ENCODE assay signal across 20 mouse cellular contexts in genomic region chr12:72300971-72301370, GRCm38 (mm10).
DNase-seq lines count a peak whose midpoint lies in the region; ATAC-seq and TF ChIP-seq lines count a peak whose summit lies in the region.
"Had no signal": no experiment of that assay in that cellular context is flagged by ENCODE, and none has a peak within 500 bp of the region (broad histone marks: within the 10 kb centered on the region; RNA-seq: fewer than 3 reads in every experiment).

No protein-coding gene starts in this region.

- H3K4me3 ChIP-seq in hindbrain, embryonic 10.5 days = peak overlapping the region; percentile 9; the same call in 1 of the 2 replicates
- H3K4me3 ChIP-seq in hindbrain, embryonic 11.5 days (ENCODE audit: low read depth, low read length) = no peak overlapping the region
- no peak overlapping the region for H3K4me3 ChIP-seq in intestine, embryonic 15.5 days (replicated peaks)
- H3K4me3 ChIP-seq in intestine, embryonic 16.5 days (ENCODE audit: low read length) = no peak overlapping the region
- no peak overlapping the region for H3K4me3 ChIP-seq in stomach, embryonic 16.5 days (replicated peaks; ENCODE audit: low read length)
- H3K4me3 ChIP-seq: embryonic facial prominence, embryonic 13.5 days; forebrain, embryonic 12.5 days; gastrocnemius, adult 2 months; heart, embryonic 10.5 days had no signal

- H3K27ac ChIP-seq in hindbrain, embryonic 10.5 days = peak overlapping the region; percentile 70
- H3K27ac ChIP-seq in hindbrain, embryonic 11.5 days (ENCODE audit: low read depth, low read length) = no peak overlapping the region
- H3K27ac ChIP-seq in intestine, embryonic 15.5 days = no peak overlapping the region
- no peak overlapping the region for H3K27ac ChIP-seq in intestine, embryonic 16.5 days (ENCODE audit: low read length)
- no peak overlapping the region for H3K27ac ChIP-seq in stomach, embryonic 16.5 days (ENCODE audit: low read length)
- H3K27ac ChIP-seq: embryonic facial prominence, embryonic 13.5 days; forebrain, embryonic 12.5 days; gastrocnemius, adult 2 months; heart, embryonic 10.5 days had no signal

- 80% methylated on average over 8 of the region's 8 CpGs for WGBS in hindbrain, embryonic 10.5 days
- 76% methylated on average over 8 of the region's 8 CpGs for WGBS in hindbrain, embryonic 11.5 days
- 61% methylated on average over 8 of the region's 8 CpGs for WGBS in intestine, embryonic 15.5 days
- WGBS in intestine, embryonic 16.5 days = 60% methylated on average over 8 of the region's 8 CpGs
- 59% methylated on average over 8 of the region's 8 CpGs for WGBS in stomach, embryonic 16.5 days

- POLR2A ChIA-PET in Patski (lab: Charles Lee) = interaction anchor here (0.5 kb wide), 1 partner anchor 869 kb away, joined by 4 read pairs; no protein-coding TSS in a partner anchor

- DNase-seq in hindbrain, embryonic 10.5 days (ENCODE audit: low spot score) = no peak
- DNase-seq in hindbrain, embryonic 11.5 days (ENCODE audit: low spot score) = no peak
- peak; percentile 51 for DNase-seq in Patski (ENCODE audit: low read depth, low spot score)
- DNase-seq in kidney, adult 9 months = no peak
- DNase-seq: adrenal gland, postnatal 14 days; cerebellum, adult 18-20 months; cerebellum, adult 9-11 months; cerebellum, postnatal 36 days; gastrocnemius, postnatal 25 days; heart, postnatal 10 days; heart, postnatal 4 days had no signal

- H3K36me3 ChIP-seq in hindbrain, embryonic 10.5 days = peaks cover 12% of the 10 kb centered on the region
- H3K36me3 ChIP-seq in hindbrain, embryonic 11.5 days (ENCODE audit: control insufficient read depth, insufficient read depth, low read length) = no peaks in the 10 kb centered on the region
- no peaks in the 10 kb centered on the region for H3K36me3 ChIP-seq in intestine, embryonic 15.5 days
- no peaks in the 10 kb centered on the region for H3K36me3 ChIP-seq in intestine, embryonic 16.5 days (ENCODE audit: control insufficient read depth, insufficient read depth, low read length)
- H3K36me3 ChIP-seq in stomach, embryonic 16.5 days (ENCODE audit: control insufficient read depth, insufficient read depth, low read length) = no peaks in the 10 kb centered on the region
- H3K36me3 ChIP-seq: embryonic facial prominence, embryonic 13.5 days; forebrain, embryonic 12.5 days; heart, embryonic 10.5 days had no signal

- ATAC-seq in hindbrain, embryonic 11.5 days (ENCODE audit: low FRiP score) = no peak
- 0 out of 2 replicates have a peak, but pooled peaks have one; percentile 53 for ATAC-seq in intestine, embryonic 15.5 days
- no peak for ATAC-seq in intestine, embryonic 16.5 days
- peak; percentile 75 for ATAC-seq in Patski
- peak; percentile 47; the same call in 1 of the 2 replicates for ATAC-seq in stomach, embryonic 16.5 days (ENCODE audit: insufficient read depth, low FRiP score)
- ATAC-seq: activated CD4-positive, CD25-positive, alpha-beta regulatory T cell, adult 4 months; forebrain, embryonic 16.5 days had no signal

- no peak for TF ChIP-seq CTCF in Patski (IDR thresholded peaks at IDR 0.05)

- in situ Hi-C loops in Patski (cut with MboI; ENCODE audit: low pct_unique_long_range_greater_than_20kb) = no loop called here

- H3K4me1 ChIP-seq in hindbrain, embryonic 10.5 days (replicated peaks) = peaks cover 51% of the 10 kb centered on the region
- H3K4me1 ChIP-seq in hindbrain, embryonic 11.5 days (replicated peaks; ENCODE audit: control insufficient read depth, insufficient read depth, low read length) = peaks cover 2% of the 10 kb centered on the region; the same call in 1 of the 2 replicates
- 0 out of 2 replicates have a peak, but pooled peaks cover 2% of the 10 kb centered on the region for H3K4me1 ChIP-seq in intestine, embryonic 15.5 days (replicated peaks)
- no peaks in the 10 kb centered on the region for H3K4me1 ChIP-seq in intestine, embryonic 16.5 days (ENCODE audit: control insufficient read depth, insufficient read depth, low read length)
- H3K4me1 ChIP-seq in stomach, embryonic 16.5 days (ENCODE audit: control insufficient read depth, insufficient read depth, low read length) = no peaks in the 10 kb centered on the region
- H3K4me1 ChIP-seq: embryonic facial prominence, embryonic 13.5 days had no signal

- H3K27me3 ChIP-seq in hindbrain, embryonic 10.5 days (ENCODE audit: insufficient read depth, poor library complexity, severe bottlenecking) = no peaks in the 10 kb centered on the region
- H3K27me3 ChIP-seq in hindbrain, embryonic 11.5 days (ENCODE audit: control insufficient read depth, insufficient read depth, low read length) = no peaks in the 10 kb centered on the region
- no peaks in the 10 kb centered on the region for H3K27me3 ChIP-seq in intestine, embryonic 15.5 days (replicated peaks)
- H3K27me3 ChIP-seq in intestine, embryonic 16.5 days (replicated peaks; ENCODE audit: control insufficient read depth, insufficient read depth, low read length) = no peaks in the 10 kb centered on the region
- H3K27me3 ChIP-seq in Patski = no peaks in the 10 kb centered on the region
- H3K27me3 ChIP-seq in stomach, embryonic 16.5 days (ENCODE audit: control insufficient read depth, insufficient read depth, low read length) = no peaks in the 10 kb centered on the region
- H3K27me3 ChIP-seq: embryonic facial prominence, embryonic 13.5 days; forebrain, embryonic 12.5 days had no signal

- H3K4me2 ChIP-seq in hindbrain, embryonic 11.5 days (replicated peaks; ENCODE audit: low read depth, low read length) = no peak overlapping the region
- no peak overlapping the region for H3K4me2 ChIP-seq in intestine, embryonic 15.5 days (replicated peaks)
- H3K4me2 ChIP-seq in intestine, embryonic 16.5 days (ENCODE audit: low read depth, low read length) = no peak overlapping the region
- no peak overlapping the region for H3K4me2 ChIP-seq in stomach, embryonic 16.5 days (ENCODE audit: low read depth, low read length)
- H3K4me2 ChIP-seq: embryonic facial prominence, embryonic 13.5 days; forebrain, embryonic 12.5 days had no signal

- CTCF ChIA-PET in Patski (lab: Charles Lee) = interaction anchor here (1.0 to 1.5 kb wide), 4 partner anchors 9 to 161 kb away, joined by 3 to 6 read pairs (median 3); no protein-coding TSS in a partner anchor

- H3K9me3 ChIP-seq in hindbrain, embryonic 10.5 days = no peaks in the 10 kb centered on the region
- H3K9me3 ChIP-seq in hindbrain, embryonic 11.5 days (ENCODE audit: control insufficient read depth, low read length) = no peaks in the 10 kb centered on the region
- H3K9me3 ChIP-seq in intestine, embryonic 15.5 days = no peaks in the 10 kb centered on the region
- no peaks in the 10 kb centered on the region for H3K9me3 ChIP-seq in intestine, embryonic 16.5 days (ENCODE audit: control insufficient read depth, low read length)
- H3K9me3 ChIP-seq in stomach, embryonic 16.5 days (replicated peaks; ENCODE audit: control insufficient read depth, low read length) = no peaks in the 10 kb centered on the region
- H3K9me3 ChIP-seq: embryonic facial prominence, embryonic 13.5 days; heart, embryonic 10.5 days had no signal

- no peak overlapping the region for H3K9ac ChIP-seq in hindbrain, embryonic 11.5 days (ENCODE audit: low read depth, low read length)
- no peak overlapping the region for H3K9ac ChIP-seq in intestine, embryonic 15.5 days
- no peak overlapping the region for H3K9ac ChIP-seq in intestine, embryonic 16.5 days (ENCODE audit: low read depth, low read length)
- no peak overlapping the region for H3K9ac ChIP-seq in stomach, embryonic 16.5 days (ENCODE audit: low read length)
- H3K9ac ChIP-seq: embryonic facial prominence, embryonic 13.5 days; forebrain, embryonic 12.5 days had no signal

Comparison
In these comparisons a context has a peak if more than half of its experiments do, and no peak if none do; other contexts are left out.
1. ATAC-seq: peak in intestine, embryonic 15.5 days (single experiment), Patski (single experiment) and stomach, embryonic 16.5 days (single experiment); none in hindbrain, embryonic 11.5 days (single experiment) and intestine, embryonic 16.5 days (single experiment).